Mouse (Mus musculus): ENCODE data around the gene Lrrn2. TPM values are rescaled to one million over a fixed set of nuclear protein-coding genes. Genes with fewer than 3 reads are reported as not detected.

The Lrrn2 gene
- polyA plus RNA-seq, 1 experiment from 2014 or later = 6.9 TPM

Small RNAs within 50 kb of the gene (microRNA-seq; reads per million reads assigned to microRNA genes)
- gene Gm44300 = not detected

Other genes with a start within 250 kb of the Lrrn2 start
- 0.55 and 1.4 TPM in 2 replicates for gene Nfasc, start 138.5 kb upstream of the Lrrn2 start, polyA plus RNA-seq (2015; fragmentation: Nextera tagmentation; extraction: Ambion mirVana)
- gene Mdm4, start 150.3 kb downstream of the Lrrn2 start, polyA plus RNA-seq (2015; fragmentation: Nextera tagmentation; extraction: Ambion mirVana) = 32.4 and 32.6 TPM in 2 replicates
- 6.1 and 6.3 TPM in 2 replicates for gene Pik3c2b, start 165.4 kb downstream of the Lrrn2 start, polyA plus RNA-seq (2015; fragmentation: Nextera tagmentation; extraction: Ambion mirVana)

Measured in kidney, embryonic 15.5 days (tissue).